Mouse (Mus musculus): Measurements from ENCODE around the gene Smchd1.
A peak's percentile ranks its signal among the peaks of the same experiment; 100 is the strongest.

DNA sequence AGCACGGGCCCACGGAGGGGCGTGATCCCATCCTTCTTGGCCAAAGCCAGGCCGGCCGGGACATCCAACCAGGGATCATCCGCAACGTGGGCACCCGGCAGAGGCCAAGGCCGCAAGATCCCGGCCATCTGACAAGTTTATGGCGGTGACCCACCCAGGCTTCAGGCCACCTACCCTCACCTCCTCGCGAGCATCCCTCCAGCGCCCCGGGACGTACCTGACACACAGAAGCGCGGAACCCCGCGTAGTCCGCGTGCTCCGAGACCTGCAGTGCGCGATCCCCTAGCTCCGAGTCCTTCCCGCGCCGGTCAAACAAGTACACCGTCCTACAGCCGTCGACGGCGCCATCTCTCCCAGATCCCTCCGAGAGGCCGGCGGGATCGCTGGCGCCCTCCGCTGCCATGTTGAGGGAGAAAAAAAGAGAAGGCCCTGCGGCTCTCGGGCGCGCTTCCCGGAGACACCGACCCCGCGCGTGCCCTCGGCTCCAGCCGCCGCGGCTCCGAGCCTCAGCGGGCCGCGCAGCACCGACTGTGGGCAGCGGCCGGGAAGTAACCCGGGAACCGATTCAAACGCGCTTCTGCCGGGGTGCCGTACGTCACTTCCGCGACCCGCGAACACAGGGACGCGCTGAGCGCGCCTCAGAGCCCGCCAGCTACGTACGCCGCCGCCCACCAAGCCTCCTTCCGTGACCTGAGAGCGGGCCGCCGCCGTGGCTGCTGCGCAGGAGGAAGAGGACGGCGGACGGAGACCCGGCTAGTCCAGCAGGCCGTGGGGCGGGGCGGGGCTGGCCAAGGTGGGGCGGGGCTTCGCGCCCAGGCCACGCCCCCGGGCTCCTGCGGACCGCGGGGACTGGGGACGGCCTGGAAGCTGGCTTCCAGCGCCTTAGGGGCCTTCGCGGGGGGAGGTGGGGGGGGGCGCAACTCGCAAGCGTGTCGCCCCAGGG lies at the start of gene Smchd1:
- peak; percentile 25; the same call in 1 of the 2 replicates for TF ChIP-seq CTCF (IDR thresholded peaks at IDR 0.05; ENCODE audit: low read depth)
- TF ChIP-seq EP300 (IDR thresholded peaks at IDR 0.05; ENCODE audit: low read depth) = no peak
